Mouse (Mus musculus): Measurements from ENCODE around the gene Tfeb. TPM values are rescaled to one million over a fixed set of nuclear protein-coding genes. Genes with fewer than 3 reads are reported as not detected.

The Tfeb gene
- polyA plus RNA-seq, 1 experiment from 2014 or later: 5.1 TPM

DNA sequence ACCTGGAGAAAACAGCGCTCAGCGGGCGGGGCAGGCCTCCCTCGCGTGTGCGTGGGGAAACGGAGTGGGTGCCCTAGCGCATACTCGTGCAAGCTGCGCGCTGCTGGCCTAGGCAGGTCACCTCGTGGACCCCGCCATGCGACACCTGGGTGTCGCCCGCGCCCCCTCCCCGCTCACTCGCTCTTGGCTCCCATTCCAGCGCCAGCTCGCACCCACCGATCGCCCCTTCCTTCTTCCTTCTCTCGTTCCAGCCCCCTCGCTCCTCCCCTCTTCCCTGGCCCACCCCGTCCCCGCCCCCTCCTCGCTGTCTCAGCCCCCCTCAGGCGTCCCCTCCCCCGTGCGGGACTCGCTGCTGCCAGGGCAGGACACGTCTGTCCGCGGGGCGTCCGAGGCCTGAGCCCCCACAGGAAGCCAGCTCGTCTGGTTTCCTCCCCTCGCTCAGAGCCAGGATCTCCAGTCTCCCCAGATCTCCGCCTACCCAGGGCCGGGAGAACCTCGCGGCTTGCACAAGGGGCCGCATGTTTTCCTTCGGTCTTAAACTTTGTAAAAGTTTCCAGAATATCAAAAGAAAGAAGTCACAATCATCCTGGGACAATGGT is 96.3 kb downstream of the Tfeb start:
- no peaks in the 10 kb centered on the region for H3K9me3 ChIP-seq (ENCODE audit: control insufficient read depth, low read depth, low read length)
- ATAC-seq (ENCODE audit: insufficient number of reproducible peaks, insufficient read depth, low FRiP score, low read depth): peak; percentile 57
- H3K36me3 ChIP-seq (ENCODE audit: control insufficient read depth, insufficient read depth, low read length): no peaks in the 10 kb centered on the region
- peak overlapping the region; percentile 85 for H3K4me3 ChIP-seq (ENCODE audit: low read depth, low read length)
- peak overlapping the region; percentile 85 for H3K27ac ChIP-seq (ENCODE audit: low read length)
- WGBS: under 1% methylated on average over 33 of the region's 45 CpGs
- H3K9ac ChIP-seq (replicated peaks; ENCODE audit: low read depth, low read length): peak overlapping the region; percentile 73
- H3K4me2 ChIP-seq (replicated peaks; ENCODE audit: low read depth, low read length): peak overlapping the region; percentile 71
- no peaks in the 10 kb centered on the region for H3K27me3 ChIP-seq (ENCODE audit: control insufficient read depth, insufficient read depth, low read length)
- peaks cover 27% of the 10 kb centered on the region; the same call in 1 of the 2 replicates for H3K4me1 ChIP-seq (ENCODE audit: control insufficient read depth, insufficient read depth, low read length)

DNA sequence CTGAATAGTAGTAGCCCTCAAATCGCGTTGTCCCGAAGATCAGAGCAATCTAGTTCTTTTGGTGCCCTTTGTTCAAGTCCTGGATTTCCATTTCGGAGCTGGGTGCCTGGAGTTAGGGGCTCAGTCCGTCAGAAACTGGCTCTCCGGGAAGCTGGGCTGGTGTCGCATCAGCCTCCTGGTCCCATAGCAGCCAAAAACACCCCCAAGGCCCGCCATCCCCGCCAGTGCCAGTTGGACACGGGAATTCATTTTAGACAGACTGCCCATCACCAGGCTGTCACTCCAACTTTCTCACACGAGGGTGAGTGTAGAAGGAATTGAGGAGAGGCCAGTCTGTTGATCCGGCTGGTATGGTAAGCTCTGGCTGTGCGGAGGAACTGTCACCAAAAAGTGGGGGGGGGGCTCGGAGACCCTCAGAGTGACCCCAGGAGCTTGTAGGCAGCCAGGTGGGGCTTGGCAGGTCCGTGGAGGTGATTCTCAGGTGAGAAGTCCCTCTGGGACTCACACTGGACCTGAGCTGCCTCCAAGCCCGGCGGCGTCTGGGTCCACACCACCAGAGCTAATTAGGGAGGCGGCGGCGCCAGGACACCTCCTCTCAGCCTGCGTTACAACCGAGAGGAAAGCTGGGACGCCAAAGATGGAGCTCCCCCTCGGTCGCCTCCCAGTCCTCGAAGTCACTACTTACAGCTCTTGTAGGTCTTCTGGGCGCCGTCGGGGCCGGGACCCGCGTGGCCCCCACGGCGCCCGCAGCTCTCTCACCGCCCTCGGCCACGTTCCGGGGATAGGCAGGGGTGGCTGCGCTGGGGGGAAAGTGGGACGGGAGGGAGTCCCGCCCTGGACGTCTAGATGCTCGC is 97.0 kb downstream of the Tfeb start:
- Histone ChIP-seq H3K27me3 (ENCODE audit: control insufficient read depth, insufficient read depth, low read length) (no peaks in the 10 kb centered on the region), H3K4me2 (replicated peaks; ENCODE audit: low read depth, low read length) (peak overlapping the region; percentile 71), H3K4me1 (ENCODE audit: control insufficient read depth, insufficient read depth, low read length) (peaks cover 27% of the 10 kb centered on the region; the same call in 1 of the 2 replicates), H3K27ac (ENCODE audit: low read length) (peak overlapping the region; percentile 85), H3K4me3 (ENCODE audit: low read depth, low read length) (peak overlapping the region; percentile 85), H3K9ac (replicated peaks; ENCODE audit: low read depth, low read length) (peak overlapping the region; percentile 73), H3K9me3 (ENCODE audit: control insufficient read depth, low read depth, low read length) (no peaks in the 10 kb centered on the region), H3K36me3 (ENCODE audit: control insufficient read depth, insufficient read depth, low read length) (no peaks in the 10 kb centered on the region)
- ATAC-seq (ENCODE audit: insufficient number of reproducible peaks, insufficient read depth, low FRiP score, low read depth): no peak
- 2% methylated on average over 45 of the region's 45 CpGs for WGBS

GRCm38 (mm10) chr17:47834482-47834767 is 97.6 kb downstream of the Tfeb start, which contains the start of gene Mdfi:
TSS of gene Mdfi (minus strand) at chr17:47834691.
- no peak for ATAC-seq (ENCODE audit: insufficient number of reproducible peaks, insufficient read depth, low FRiP score, low read depth)
- Histone ChIP-seq H3K27ac (ENCODE audit: low read length) (peak within 1 kb of the TSS; percentile 85), H3K9me3 (ENCODE audit: control insufficient read depth, low read depth, low read length) (no peaks in the 10 kb centered on the region), H3K27me3 (ENCODE audit: control insufficient read depth, insufficient read depth, low read length) (no peaks in the 10 kb centered on the region), H3K4me2 (replicated peaks; ENCODE audit: low read depth, low read length) (peak within 1 kb of the TSS; percentile 71), H3K36me3 (ENCODE audit: control insufficient read depth, insufficient read depth, low read length) (no peaks in the 10 kb centered on the region), H3K4me1 (ENCODE audit: control insufficient read depth, insufficient read depth, low read length) (peaks cover 25% of the 10 kb centered on the region; the same call in 1 of the 2 replicates), H3K9ac (replicated peaks; ENCODE audit: low read depth, low read length) (peak within 1 kb of the TSS; percentile 73), H3K4me3 (ENCODE audit: low read depth, low read length) (peak within 1 kb of the TSS; percentile 85)
- WGBS: 6% methylated on average over 18 of the region's 18 CpGs

DNA sequence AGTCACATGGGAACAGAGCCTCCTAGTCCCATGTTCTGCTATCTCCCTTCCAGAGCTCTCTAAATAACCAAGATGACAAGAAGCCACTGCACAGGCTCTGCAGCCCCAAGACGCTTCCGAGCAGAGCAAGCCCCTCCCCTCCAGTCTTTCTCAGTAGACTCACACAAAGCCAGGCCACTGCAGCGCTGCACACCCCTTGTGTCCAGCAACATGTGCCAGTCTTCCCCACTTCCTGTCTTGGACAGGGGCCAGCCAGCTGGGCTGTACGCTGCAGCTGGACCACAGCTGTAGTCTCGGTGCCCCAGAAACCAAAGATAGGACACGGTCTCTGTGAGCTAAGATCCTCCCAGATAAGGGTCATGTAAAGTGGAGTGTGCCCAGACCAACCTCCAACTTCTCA is 101.0 kb downstream of the Tfeb start:
- H3K9ac ChIP-seq (replicated peaks; ENCODE audit: low read depth, low read length): no peak overlapping the region
- H3K4me3 ChIP-seq (ENCODE audit: low read depth, low read length): no peak overlapping the region
- ATAC-seq (ENCODE audit: insufficient number of reproducible peaks, insufficient read depth, low FRiP score, low read depth): no peak
- 27% methylated on average over 6 of the region's 6 CpGs for WGBS
- H3K27me3 ChIP-seq (ENCODE audit: control insufficient read depth, insufficient read depth, low read length): no peaks in the 10 kb centered on the region
- H3K4me2 ChIP-seq (replicated peaks; ENCODE audit: low read depth, low read length): no peak overlapping the region
- H3K4me1 ChIP-seq (ENCODE audit: control insufficient read depth, insufficient read depth, low read length): peaks cover 17% of the 10 kb centered on the region; the same call in 1 of the 2 replicates
- no peaks in the 10 kb centered on the region for H3K36me3 ChIP-seq (ENCODE audit: control insufficient read depth, insufficient read depth, low read length)
- no peaks in the 10 kb centered on the region for H3K9me3 ChIP-seq (ENCODE audit: control insufficient read depth, low read depth, low read length)
- H3K27ac ChIP-seq (ENCODE audit: low read length): no peak overlapping the region

- no peak for ATAC-seq (ENCODE audit: insufficient number of reproducible peaks, insufficient read depth, low FRiP score, low read depth)
- Histone ChIP-seq H3K4me2 (replicated peaks; ENCODE audit: low read depth, low read length) (no peak overlapping the region), H3K27ac (ENCODE audit: low read length) (no peak overlapping the region), H3K9me3 (ENCODE audit: control insufficient read depth, low read depth, low read length) (no peaks in the 10 kb centered on the region), H3K4me3 (ENCODE audit: low read depth, low read length) (no peak overlapping the region), H3K4me1 (ENCODE audit: control insufficient read depth, insufficient read depth, low read length) (peaks cover 7% of the 10 kb centered on the region; the same call in 1 of the 2 replicates), H3K9ac (replicated peaks; ENCODE audit: low read depth, low read length) (no peak overlapping the region), H3K27me3 (ENCODE audit: control insufficient read depth, insufficient read depth, low read length) (no peaks in the 10 kb centered on the region), H3K36me3 (ENCODE audit: control insufficient read depth, insufficient read depth, low read length) (no peaks in the 10 kb centered on the region)
- WGBS: 89% methylated on average over 8 of the region's 8 CpGs
Measured at GRCm38 (mm10) chr17:47841521-47841920, 104.7 kb downstream of the Tfeb start.

Other genes starting within 250 kb of the Tfeb start
- 24.5 and 27.3 TPM in 2 replicates for gene Taf8, start 234.7 kb upstream of the Tfeb start, polyA plus RNA-seq (2014; fragmentation: Nextera tagmentation; extraction: Ambion mirVana)
- 425 and 428 TPM in 2 replicates for gene Ccnd3, start 232.0 kb upstream of the Tfeb start, polyA plus RNA-seq (2014; fragmentation: Nextera tagmentation; extraction: Ambion mirVana)
- 22.1 and 22.3 TPM in 2 replicates for gene Bysl, start 125.5 kb upstream of the Tfeb start, polyA plus RNA-seq (2014; fragmentation: Nextera tagmentation; extraction: Ambion mirVana)
- 47.1 and 49.4 TPM in 2 replicates for gene Med20, start 125.4 kb upstream of the Tfeb start, polyA plus RNA-seq (2014; fragmentation: Nextera tagmentation; extraction: Ambion mirVana)
- 1.5 and 2.8 TPM in 2 replicates for gene Gm20517, start 125.4 kb upstream of the Tfeb start, polyA plus RNA-seq (2014; fragmentation: Nextera tagmentation; extraction: Ambion mirVana)
- 4.9 and 6.3 TPM in 2 replicates for gene Usp49, start 106.3 kb upstream of the Tfeb start, polyA plus RNA-seq (2014; fragmentation: Nextera tagmentation; extraction: Ambion mirVana)
- 416 and 439 TPM in 2 replicates for gene Tomm6, start 48.6 kb upstream of the Tfeb start, polyA plus RNA-seq (2014; fragmentation: Nextera tagmentation; extraction: Ambion mirVana)
- 4.2 and 5.2 TPM in 2 replicates for gene Frs3, start 48.0 kb upstream of the Tfeb start, polyA plus RNA-seq (2014; fragmentation: Nextera tagmentation; extraction: Ambion mirVana)
- gene Gm21981, start 42.6 kb upstream of the Tfeb start, polyA plus RNA-seq (2014; fragmentation: Nextera tagmentation; extraction: Ambion mirVana): 0.98 and 1.2 TPM in 2 replicates
- 2.0 and 2.1 TPM in 2 replicates for gene Prickle4, start 42.3 kb upstream of the Tfeb start, polyA plus RNA-seq (2014; fragmentation: Nextera tagmentation; extraction: Ambion mirVana)
- gene Pgc, start 10.2 kb upstream of the Tfeb start, polyA plus RNA-seq (2014; fragmentation: Nextera tagmentation; extraction: Ambion mirVana): 36.4 and 43.8 TPM in 2 replicates
- gene Mdfi, start 97.7 kb downstream of the Tfeb start, polyA plus RNA-seq (2014; fragmentation: Nextera tagmentation; extraction: Ambion mirVana): 31.8 and 32.0 TPM in 2 replicates
- 41.8 and 43.3 TPM in 2 replicates for gene Foxp4, start 187.6 kb downstream of the Tfeb start, polyA plus RNA-seq (2014; fragmentation: Nextera tagmentation; extraction: Ambion mirVana)

Data from stomach, embryonic 14.5 days (tissue).